Mouse (Mus musculus) E14TG2a.4 (cell line): ENCODE results near the gene Kctd14.
"Not testable (repeated sequence)": the region's sequence is repeated elsewhere in the genome, so short reads cannot be mapped to it uniquely, and the experiment has no call there.

ENCODE experiments used
- H3K27me3 ChIP-seq: 2 replicates; pipeline ENCODE4 v1.6.1; 2014; ENCODE audit warnings: low read length, control low read depth; ENCODE audit not compliant: insufficient read depth
- H3K36me3 ChIP-seq: 2 replicates; pipeline ENCODE4 v1.6.1; 2014; ENCODE audit warnings: low read length, control low read depth; ENCODE audit not compliant: insufficient read depth
- H3K4me1 ChIP-seq: replicated peaks from 2 replicates; pipeline ENCODE4 v1.6.1; 2014; ENCODE audit warnings: low read depth, low read length, control low read depth
- H3K4me3 ChIP-seq: replicated peaks from 2 replicates; pipeline ENCODE4 v1.5.1; 2014; ENCODE audit warnings: mild to moderate bottlenecking, low read length
- H3K9me3 ChIP-seq: 2 replicates; pipeline ENCODE4 v1.6.1; 2014; ENCODE audit warnings: low read length, control low read depth
- CTCF ChIP-seq: conservative IDR thresholded peaks from 2 replicates; pipeline ENCODE4 v1.5.1; 2014; ENCODE audit warnings: low read length
- NANOG ChIP-seq: IDR thresholded peaks from 2 replicates; pipeline ENCODE4 v1.6.1; 2014; ENCODE audit warnings: borderline replicate concordance, low read length, mixed read lengths
- POU5F1 ChIP-seq: IDR thresholded peaks from 2 replicates; pipeline ENCODE4 v1.6.1; 2014; ENCODE audit warnings: low read length, borderline replicate concordance

Gene Kctd14

DNA sequence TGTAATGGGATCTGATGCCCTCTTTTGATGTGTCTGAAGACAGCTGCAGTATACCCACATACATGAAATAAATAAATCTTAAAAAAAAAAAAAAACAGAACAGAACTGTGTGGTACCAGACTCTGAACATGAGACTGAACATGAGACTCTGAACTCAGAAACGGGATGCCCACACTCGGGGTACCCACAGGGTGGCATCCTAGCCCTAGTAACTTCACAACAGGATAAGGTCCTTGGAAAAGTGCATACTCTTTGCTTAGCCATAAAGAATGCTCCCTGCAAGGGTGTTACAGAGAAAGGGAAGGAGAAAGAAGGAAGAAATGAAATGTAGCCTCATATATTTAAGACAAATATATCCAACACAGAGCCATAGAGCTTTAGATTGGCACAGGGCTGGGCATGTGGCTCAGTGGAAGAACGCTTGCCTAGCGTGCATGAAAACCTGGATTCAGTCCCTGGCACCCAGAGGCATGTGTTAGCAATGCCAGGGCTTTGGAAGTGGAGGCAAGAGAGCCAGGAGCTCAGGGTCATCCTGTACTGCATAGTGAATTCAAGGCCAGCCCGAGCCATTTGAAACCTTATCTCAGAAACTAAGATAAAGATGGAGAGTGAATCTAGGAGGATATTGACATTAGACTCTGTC, 23.2 kb upstream of the Kctd14 start:
- H3K27me3 ChIP-seq = no peaks in the 10 kb centered on the region
- peaks cover 10% of the 10 kb centered on the region; the same call in 1 of the 2 replicates for H3K9me3 ChIP-seq
- TF ChIP-seq CTCF = no peak
- TF ChIP-seq NANOG = no peak
- TF ChIP-seq POU5F1 = no peak
- H3K4me1 ChIP-seq = peaks cover 46% of the 10 kb centered on the region
- H3K4me3 ChIP-seq = no peak overlapping the region
- no peaks in the 10 kb centered on the region for H3K36me3 ChIP-seq

DNA sequence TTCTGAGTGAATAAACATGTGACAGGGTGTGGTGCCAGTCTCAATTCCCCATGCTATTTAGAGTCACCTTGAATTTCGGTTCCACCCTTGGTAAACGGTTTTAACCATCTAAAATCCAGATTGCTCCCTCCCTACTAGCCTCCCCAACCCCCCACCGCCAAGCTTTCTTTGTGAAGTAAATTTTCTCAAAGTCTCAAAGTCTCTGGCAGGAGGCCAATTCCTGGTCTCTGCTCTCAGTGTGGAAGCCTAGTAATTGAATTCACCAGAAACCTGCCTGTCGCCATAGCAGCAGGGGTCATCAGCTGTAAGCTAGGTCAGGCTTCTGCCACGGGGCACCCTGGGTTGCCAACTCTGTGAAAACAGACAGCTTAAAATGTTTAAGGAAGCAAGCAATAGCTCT, 21.4 kb upstream of the Kctd14 start:
- Histone ChIP-seq H3K4me1 (peaks cover 46% of the 10 kb centered on the region), H3K9me3 (peaks cover 10% of the 10 kb centered on the region; the same call in 1 of the 2 replicates), H3K36me3 (no peaks in the 10 kb centered on the region), H3K27me3 (no peaks in the 10 kb centered on the region), H3K4me3 (peak overlapping the region; percentile 46)
- TF ChIP-seq CTCF (no peak), POU5F1 (no peak), NANOG (no peak)

DNA sequence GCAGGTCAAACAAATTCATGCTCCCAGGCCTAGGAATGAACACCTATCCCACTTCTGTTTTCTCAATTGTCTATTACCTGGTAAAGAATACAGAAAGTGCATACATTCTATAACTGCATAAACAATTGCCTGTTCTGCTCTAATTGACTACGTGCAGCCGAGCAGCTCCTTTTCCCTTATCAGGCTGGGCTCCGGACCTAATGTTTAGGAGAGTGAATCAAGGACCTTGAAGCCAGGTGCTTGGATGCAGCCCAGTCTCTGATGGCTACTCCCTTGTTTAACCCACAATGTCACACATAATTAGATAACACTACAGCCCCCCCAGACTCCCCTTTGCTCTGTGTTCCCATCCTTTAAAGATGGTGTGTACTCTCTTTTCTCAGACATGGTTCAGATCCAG, 17.6 kb upstream of the Kctd14 start:
- H3K36me3 ChIP-seq, H3K4me3 ChIP-seq, H3K9me3 ChIP-seq, H3K27me3 ChIP-seq: not testable (repeated sequence)
- H3K4me1 ChIP-seq = peaks cover 27% of the 10 kb centered on the region

DNA sequence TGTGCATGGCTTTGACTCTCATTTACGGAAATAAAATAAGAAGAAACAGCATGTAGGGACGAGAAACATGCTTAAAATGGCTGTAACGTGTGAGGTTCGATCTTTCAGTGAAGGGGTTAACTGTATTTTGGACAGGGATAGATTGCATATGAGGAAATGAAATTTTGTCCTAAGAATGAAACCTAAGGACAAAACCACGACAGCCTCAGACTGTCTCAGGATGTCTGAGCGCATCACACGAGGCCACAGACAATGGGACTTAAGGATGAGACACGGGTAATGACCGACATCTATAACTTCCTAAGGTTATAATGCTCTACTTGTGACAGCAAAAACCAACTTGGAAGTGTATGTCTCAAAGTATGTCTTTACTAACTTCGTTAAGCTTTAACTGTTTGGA, 16.6 kb upstream of the Kctd14 start:
- TF ChIP-seq CTCF = no peak
- no peak for TF ChIP-seq NANOG
- no peak for TF ChIP-seq POU5F1
- peaks cover 10% of the 10 kb centered on the region; the same call in 1 of the 2 replicates for H3K9me3 ChIP-seq
- H3K4me3 ChIP-seq = no peak overlapping the region
- no peaks in the 10 kb centered on the region for H3K27me3 ChIP-seq
- peaks cover 18% of the 10 kb centered on the region for H3K4me1 ChIP-seq
- H3K36me3 ChIP-seq = no peaks in the 10 kb centered on the region

DNA sequence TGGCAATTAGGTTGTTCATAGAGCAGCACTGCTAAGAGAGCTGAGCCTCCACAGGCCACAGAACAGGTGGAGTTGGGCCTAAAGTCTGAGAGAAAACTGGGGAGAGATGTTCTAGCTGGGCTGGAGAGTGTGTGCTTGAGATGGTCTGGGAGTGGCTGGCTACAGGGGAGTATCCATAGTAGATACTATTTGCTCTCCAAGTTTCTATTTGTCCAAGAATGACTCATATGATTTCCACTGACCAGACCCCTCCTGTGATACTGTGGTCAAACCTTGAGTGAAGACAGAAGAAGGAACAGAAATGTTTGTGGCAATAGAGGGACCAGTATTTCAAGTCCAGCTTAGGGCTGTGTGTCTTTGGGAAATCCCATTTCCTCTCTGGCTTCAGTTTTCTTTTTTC, 12.1 kb upstream of the Kctd14 start:
- H3K4me3 ChIP-seq = no peak overlapping the region
- no peaks in the 10 kb centered on the region for H3K36me3 ChIP-seq
- no peak for TF ChIP-seq POU5F1
- no peak for TF ChIP-seq NANOG
- TF ChIP-seq CTCF = no peak
- peaks cover 18% of the 10 kb centered on the region for H3K9me3 ChIP-seq
- no peaks in the 10 kb centered on the region for H3K4me1 ChIP-seq
- H3K27me3 ChIP-seq = no peaks in the 10 kb centered on the region

DNA sequence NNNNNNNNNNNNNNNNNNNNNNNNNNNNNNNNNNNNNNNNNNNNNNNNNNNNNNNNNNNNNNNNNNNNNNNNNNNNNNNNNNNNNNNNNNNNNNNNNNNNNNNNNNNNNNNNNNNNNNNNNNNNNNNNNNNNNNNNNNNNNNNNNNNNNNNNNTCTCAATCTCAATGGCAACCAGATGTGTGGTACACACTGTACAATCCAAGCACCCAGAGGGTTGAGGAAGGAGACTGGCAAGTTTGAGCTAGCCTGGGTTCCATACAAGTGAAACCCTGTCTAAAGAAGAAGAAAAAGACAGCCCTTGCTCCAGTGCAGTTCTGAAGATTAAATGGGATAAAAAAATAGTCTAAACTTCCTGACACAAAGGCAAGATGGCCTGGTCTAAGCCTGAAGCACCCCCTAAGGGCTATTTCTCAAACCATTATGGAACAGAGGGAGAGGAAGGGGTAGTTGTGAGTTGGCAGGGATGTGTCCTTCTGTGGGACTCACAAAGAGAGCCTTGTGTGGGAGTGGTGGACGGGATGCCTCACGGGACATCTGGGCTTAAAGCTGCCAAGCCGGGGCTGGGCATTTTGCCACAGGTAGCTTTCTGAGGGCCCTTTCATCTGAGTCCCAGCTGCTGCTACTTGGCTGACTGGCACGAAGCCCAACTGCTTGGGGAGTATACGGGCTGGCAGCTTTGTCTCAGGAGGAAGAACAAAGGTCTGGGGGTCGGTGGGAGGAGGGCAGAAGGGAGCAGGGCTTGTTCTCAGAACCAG, 4.8 kb upstream of the Kctd14 start:
- no peak overlapping the region for H3K4me3 ChIP-seq
- TF ChIP-seq NANOG = no peak
- no peak for TF ChIP-seq CTCF
- TF ChIP-seq POU5F1 = no peak

DNA sequence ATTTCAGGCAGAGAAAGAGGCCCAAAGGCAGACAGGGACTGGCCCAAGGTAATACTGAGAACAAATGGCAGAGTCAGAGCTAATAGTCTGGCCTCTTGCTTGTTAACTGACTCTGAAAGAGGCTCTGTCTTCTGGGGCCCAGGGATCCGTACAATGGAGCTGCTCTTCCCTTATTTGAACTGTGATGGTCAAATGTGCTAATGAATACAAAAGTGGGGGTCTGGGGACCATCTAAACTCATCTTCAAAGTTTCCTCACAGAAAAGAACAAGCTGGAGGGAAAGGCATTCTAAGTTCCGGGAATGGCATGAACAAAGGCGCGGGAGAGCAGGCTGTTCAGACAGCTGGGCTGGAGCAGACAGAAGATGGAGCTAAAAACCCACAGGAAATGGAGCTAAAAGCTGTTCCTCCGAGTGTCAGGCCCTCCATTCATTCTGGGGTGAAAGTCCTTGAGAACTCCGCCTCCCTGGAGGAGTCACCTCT, 4.0 kb upstream of the Kctd14 start:
- peaks cover 28% of the 10 kb centered on the region for H3K4me1 ChIP-seq
- H3K9me3 ChIP-seq = peaks cover 4% of the 10 kb centered on the region; the same call in 1 of the 2 replicates
- no peak for TF ChIP-seq CTCF
- TF ChIP-seq POU5F1 = no peak
- no peak for TF ChIP-seq NANOG
- no peaks in the 10 kb centered on the region for H3K36me3 ChIP-seq
- H3K4me3 ChIP-seq = no peak overlapping the region
- H3K27me3 ChIP-seq = peaks cover 1% of the 10 kb centered on the region

More for the DNA sequence above, 4.8 kb upstream of the Kctd14 start:
- Histone ChIP-seq H3K27me3 (no peaks in the 10 kb centered on the region; the same call in 1 of the 2 replicates), H3K4me1 (peaks cover 28% of the 10 kb centered on the region), H3K36me3 (no peaks in the 10 kb centered on the region), H3K9me3 (peaks cover 7% of the 10 kb centered on the region; the same call in 1 of the 2 replicates)

DNA sequence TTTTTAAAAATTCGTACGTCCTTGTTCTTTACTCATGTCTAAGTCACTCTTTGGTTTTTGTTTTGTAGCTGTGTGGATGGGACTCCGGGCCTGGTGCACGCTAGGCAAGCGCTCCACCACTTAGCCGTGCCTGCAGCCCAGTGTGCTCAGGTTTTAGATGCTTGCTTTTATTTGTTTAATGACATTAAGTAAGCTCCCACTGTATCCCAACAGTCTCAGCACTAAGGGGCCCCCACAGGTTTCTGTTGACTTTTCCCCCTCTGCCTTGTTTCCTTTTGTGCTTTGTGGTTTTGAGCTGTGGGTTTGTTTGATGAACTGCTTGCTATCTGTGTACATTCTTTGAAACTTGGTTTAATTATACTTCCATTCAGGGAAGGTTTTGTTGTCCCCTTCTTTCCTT, 1.1 kb downstream of the Kctd14 start:
- peaks cover 16% of the 10 kb centered on the region for H3K4me1 ChIP-seq

More for the DNA sequence above, 1.1 kb downstream of the Kctd14 start:
- Histone ChIP-seq H3K4me3 (no peak overlapping the region), H3K27me3 (peaks cover 17% of the 10 kb centered on the region), H3K9me3 (peaks cover 4% of the 10 kb centered on the region; the same call in 1 of the 2 replicates), H3K36me3 (no peaks in the 10 kb centered on the region)
- no peak for TF ChIP-seq NANOG
- no peak for TF ChIP-seq CTCF
- TF ChIP-seq POU5F1 = no peak
